Mouse (Mus musculus) heart, embryonic 12.5 days (tissue): ENCODE results near the gene Rap2a. TPM values are rescaled to one million over a fixed set of nuclear protein-coding genes. Genes with fewer than 3 reads are reported as not detected.

Experiments
- ATAC-seq: fragments of 200-750 bp; cut with Nextera tagmentation; 2 replicates; pipeline ENCODE4 v1.8.0; 2017; ENCODE audit warnings: moderate TSS enrichment, moderate library complexity; ENCODE audit not compliant: insufficient number of reproducible peaks, low FRiP score
- H3K27ac ChIP-seq: fragments of 300-500 bp; sonication (generic); 2 replicates; pipeline ENCODE4 v1.5.1; 2016; ENCODE audit warnings: mild to moderate bottlenecking, moderate library complexity; ENCODE audit not compliant: poor library complexity, severe bottlenecking
- H3K27me3 ChIP-seq: fragments of 300-500 bp; sonication (generic); replicated peaks from 2 replicates; pipeline ENCODE4 v1.6.1; 2016; ENCODE audit warnings: mild to moderate bottlenecking, moderate library complexity
- H3K36me3 ChIP-seq: fragments of 300-500 bp; sonication (generic); 2 replicates; pipeline ENCODE4 v1.6.1; 2016; ENCODE audit warnings: mild to moderate bottlenecking, moderate library complexity
- H3K4me1 ChIP-seq: fragments of 300-500 bp; sonication (generic); replicated peaks from 2 replicates; pipeline ENCODE4 v1.6.1; 2016; ENCODE audit warnings: mild to moderate bottlenecking
- H3K4me2 ChIP-seq: fragments of 300-500 bp; sonication (generic); 2 replicates; pipeline ENCODE4 v1.6.1; 2016; ENCODE audit warnings: mild to moderate bottlenecking, moderate library complexity
- H3K4me3 ChIP-seq: fragments of 300-500 bp; sonication (generic); 2 replicates; pipeline ENCODE4 v1.5.1; 2016; ENCODE audit warnings: mild to moderate bottlenecking
- H3K9ac ChIP-seq: fragments of 300-500 bp; sonication (generic); 2 replicates; pipeline ENCODE4 v1.6.1; 2016; ENCODE audit warnings: mild to moderate bottlenecking, moderate library complexity
- H3K9me3 ChIP-seq: fragments of 300-500 bp; sonication (generic); replicated peaks from 2 replicates; pipeline ENCODE4 v1.6.1; 2016; ENCODE audit warnings: mild to moderate bottlenecking, moderate library complexity
- WGBS: fragments of 180-500 bp; shearing (Covaris S2); methylation state at CpG from one replicate; pipeline ENCODE4 v1.1.7; 2016; 5-methylcytosine and 5-hydroxymethylcytosine counted together
- polyA plus RNA-seq: library from polyadenylated mRNA; unstranded; fragments of >200 nt; fragmentation: Nextera tagmentation; extraction: Ambion mirVana; gene quantifications from 2 replicates; pipeline ENCODE4 v1.2.1, GENCODE M21; 2016

Gene Rap2a
- polyA plus RNA-seq: 16.1 and 16.4 TPM in 2 replicates

DNA sequence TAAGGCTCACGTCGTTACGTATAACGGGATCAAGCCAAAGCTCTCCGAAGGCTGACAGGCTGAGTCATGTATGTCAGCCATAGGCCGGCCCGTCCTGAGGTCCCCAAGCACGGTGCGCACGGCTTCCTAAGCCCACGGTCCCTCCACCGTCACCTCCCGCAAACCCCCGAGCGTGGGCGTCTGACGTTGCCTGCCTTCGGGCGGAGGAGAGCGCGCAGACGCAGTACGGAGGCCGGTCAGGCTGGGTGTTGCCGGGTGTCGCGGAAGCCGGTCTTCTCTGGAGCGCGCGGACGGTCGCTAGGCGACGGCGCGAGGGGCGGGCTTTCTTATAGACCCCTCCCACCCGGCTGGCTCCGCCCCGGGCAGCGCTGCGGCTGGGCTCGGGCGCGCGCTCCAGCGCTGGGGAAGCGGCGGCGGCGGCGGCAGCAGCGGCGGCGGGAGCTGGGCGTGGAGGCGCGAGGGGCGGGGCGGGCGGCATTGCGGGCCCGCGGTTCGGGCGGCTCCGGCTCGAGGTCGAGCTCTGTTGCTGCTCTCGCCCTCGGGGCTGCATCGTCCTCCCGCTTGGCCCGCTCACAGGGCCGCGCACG lies at the start of gene Rap2a:
Rap2a (plus strand) TSS at position 463 of the 587 bp plus-strand sequence.
- H3K9me3 ChIP-seq: no peaks in the 10 kb centered on the region
- WGBS: under 1% methylated on average over 54 of the region's 78 CpGs
- H3K9ac ChIP-seq: peak within 1 kb of the TSS; percentile 87
- peak within 1 kb of the TSS; percentile 94 for H3K27ac ChIP-seq
- H3K36me3 ChIP-seq: peaks cover 12% of the 10 kb centered on the region
- peaks cover 10% of the 10 kb centered on the region; the same call in 1 of the 2 replicates for H3K4me1 ChIP-seq
- H3K4me3 ChIP-seq: peak within 1 kb of the TSS; percentile 76
- ATAC-seq: peak; percentile 92
- H3K4me2 ChIP-seq: peak within 1 kb of the TSS; percentile 84
- no peaks in the 10 kb centered on the region for H3K27me3 ChIP-seq

DNA sequence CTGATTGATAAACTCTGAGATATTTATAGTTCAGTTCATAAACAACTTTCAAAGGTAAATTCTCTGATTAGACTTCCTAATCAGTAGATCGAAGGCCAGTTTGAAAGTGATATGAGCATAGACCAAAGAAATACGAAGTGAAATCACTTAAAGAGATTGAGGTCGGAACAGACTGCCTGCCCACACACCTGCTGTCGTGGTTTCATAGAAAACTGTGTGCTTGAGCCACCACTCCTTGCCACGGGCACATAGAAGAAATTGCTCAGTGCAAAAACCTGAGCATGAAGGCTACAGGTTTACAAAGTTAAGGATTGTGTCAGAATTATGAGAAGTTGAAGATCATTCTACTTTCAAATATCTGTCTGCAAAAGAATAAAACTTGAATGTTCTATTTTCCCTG lies 49.7 kb upstream of the Rap2a start:
- no peaks in the 10 kb centered on the region for H3K4me1 ChIP-seq
- H3K27me3 ChIP-seq: no peaks in the 10 kb centered on the region
- no peak overlapping the region for H3K27ac ChIP-seq
- H3K4me3 ChIP-seq: no peak overlapping the region
- H3K9me3 ChIP-seq: peaks cover 11% of the 10 kb centered on the region
- H3K9ac ChIP-seq: no peak overlapping the region
- 88% methylated on average over 5 of the region's 5 CpGs for WGBS
- H3K4me2 ChIP-seq: no peak overlapping the region
- ATAC-seq: no peak
- peaks cover 47% of the 10 kb centered on the region for H3K36me3 ChIP-seq

DNA sequence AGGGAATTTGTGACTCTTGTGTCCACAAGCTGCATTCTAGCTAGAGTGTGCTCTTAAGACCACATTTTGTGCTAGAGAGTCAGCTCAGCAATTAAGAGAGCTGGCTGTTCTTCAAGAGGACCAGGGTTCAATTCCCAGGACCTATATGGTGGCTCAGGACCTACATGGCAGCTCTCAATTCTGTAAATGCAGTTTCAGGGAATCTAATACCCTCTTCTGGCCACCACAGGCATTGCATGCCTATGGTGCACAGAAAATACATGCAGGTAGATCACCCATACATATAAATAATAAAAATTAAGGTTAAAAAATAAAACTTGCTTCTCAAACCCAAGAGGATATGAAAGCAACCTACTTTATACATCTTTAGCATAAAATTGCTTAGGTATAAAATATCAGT lies 45.5 kb upstream of the Rap2a start:
- no peak overlapping the region for H3K4me2 ChIP-seq
- H3K9ac ChIP-seq: no peak overlapping the region
- H3K27me3 ChIP-seq: no peaks in the 10 kb centered on the region
- H3K4me1 ChIP-seq: no peaks in the 10 kb centered on the region
- ATAC-seq: no peak
- 0 out of 2 replicates have a peak, but pooled peaks cover 5% of the 10 kb centered on the region for H3K9me3 ChIP-seq
- H3K4me3 ChIP-seq: no peak overlapping the region
- peaks cover 37% of the 10 kb centered on the region for H3K36me3 ChIP-seq
- H3K27ac ChIP-seq: no peak overlapping the region

DNA sequence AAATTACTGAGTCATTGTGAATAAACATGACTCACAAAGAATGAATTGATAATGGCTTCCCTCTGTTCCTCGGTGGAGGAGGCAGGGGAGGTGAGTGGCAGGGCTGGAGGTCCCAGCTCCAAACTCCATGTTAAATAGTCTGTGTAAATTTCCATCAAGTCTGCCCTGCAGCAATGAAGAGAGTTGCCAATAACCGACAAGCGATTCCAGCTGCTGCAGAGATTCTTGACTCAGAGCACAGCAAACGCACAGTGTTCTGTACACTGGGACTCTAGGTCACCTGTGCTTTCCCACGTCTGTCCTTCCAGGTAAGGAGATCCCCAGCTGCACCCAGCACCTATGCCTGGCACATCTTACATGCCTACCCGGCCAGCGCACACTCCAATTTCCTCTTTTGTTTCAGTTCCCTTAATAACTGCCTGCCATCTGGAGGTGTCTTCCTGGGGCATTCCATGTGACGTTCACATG lies 44.3 kb upstream of the Rap2a start:
- Histone ChIP-seq H3K27me3 (no peaks in the 10 kb centered on the region), H3K36me3 (peaks cover 37% of the 10 kb centered on the region), H3K4me2 (no peak overlapping the region), H3K4me3 (no peak overlapping the region), H3K4me1 (no peaks in the 10 kb centered on the region), H3K27ac (no peak overlapping the region), H3K9me3 (0 out of 2 replicates have a peak, but pooled peaks cover 5% of the 10 kb centered on the region), H3K9ac (no peak overlapping the region)
- WGBS: 85% methylated on average over 8 of the region's 8 CpGs
- no peak for ATAC-seq

DNA sequence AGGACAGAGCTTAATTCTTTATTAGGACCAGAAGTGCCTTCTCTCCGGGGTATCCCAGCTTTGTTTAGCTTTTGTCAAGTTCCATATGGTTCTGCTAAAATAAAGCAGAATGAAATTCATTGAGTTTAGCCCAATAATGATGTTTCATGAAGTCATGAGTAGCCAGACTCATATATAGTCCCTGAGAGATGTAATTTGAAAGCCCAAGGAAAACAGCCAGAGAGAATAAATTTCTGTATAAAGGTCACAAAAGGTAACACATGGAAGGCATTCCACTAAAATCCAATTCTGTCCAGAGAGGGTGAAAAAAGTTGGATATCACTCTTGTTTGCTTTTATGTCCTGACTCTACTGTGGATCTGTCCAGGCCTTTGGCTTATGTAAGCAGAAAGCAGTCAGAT lies 43.4 kb upstream of the Rap2a start:
- Histone ChIP-seq H3K4me3 (no peak overlapping the region), H3K4me1 (no peaks in the 10 kb centered on the region), H3K36me3 (peaks cover 41% of the 10 kb centered on the region), H3K9ac (no peak overlapping the region), H3K4me2 (no peak overlapping the region), H3K27ac (no peak overlapping the region), H3K27me3 (no peaks in the 10 kb centered on the region), H3K9me3 (peaks cover 9% of the 10 kb centered on the region; the same call in 1 of the 2 replicates)
- 86% methylated on average over 1 of the region's 1 CpGs for WGBS
- ATAC-seq: no peak

DNA sequence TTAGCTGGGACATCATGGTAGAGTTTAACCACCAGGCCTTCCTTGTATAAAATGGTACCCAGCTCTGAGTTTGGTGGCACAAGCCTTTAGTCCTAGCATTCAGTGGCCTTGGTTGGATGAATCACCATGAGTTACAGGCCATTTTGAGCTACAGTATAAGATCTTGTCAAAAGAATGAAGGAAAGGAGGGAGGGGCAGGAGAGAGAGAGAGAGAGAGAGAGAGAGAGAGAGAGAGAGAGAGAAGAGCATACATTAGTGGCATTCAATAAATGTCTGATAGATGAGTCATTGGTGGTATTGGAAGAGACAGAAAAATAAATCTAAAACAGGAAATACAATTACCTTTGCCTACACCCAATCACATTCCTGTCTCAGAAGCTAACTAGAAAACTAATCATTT lies 37.5 kb upstream of the Rap2a start:
- no peaks in the 10 kb centered on the region for H3K27me3 ChIP-seq
- H3K9me3 ChIP-seq: peaks cover 14% of the 10 kb centered on the region; the same call in 1 of the 2 replicates
- no peak for ATAC-seq
- no peak overlapping the region for H3K4me3 ChIP-seq
- peaks cover 27% of the 10 kb centered on the region for H3K36me3 ChIP-seq
- no peaks in the 10 kb centered on the region for H3K4me1 ChIP-seq
- H3K9ac ChIP-seq: no peak overlapping the region
- no peak overlapping the region for H3K27ac ChIP-seq
- no peak overlapping the region for H3K4me2 ChIP-seq

DNA sequence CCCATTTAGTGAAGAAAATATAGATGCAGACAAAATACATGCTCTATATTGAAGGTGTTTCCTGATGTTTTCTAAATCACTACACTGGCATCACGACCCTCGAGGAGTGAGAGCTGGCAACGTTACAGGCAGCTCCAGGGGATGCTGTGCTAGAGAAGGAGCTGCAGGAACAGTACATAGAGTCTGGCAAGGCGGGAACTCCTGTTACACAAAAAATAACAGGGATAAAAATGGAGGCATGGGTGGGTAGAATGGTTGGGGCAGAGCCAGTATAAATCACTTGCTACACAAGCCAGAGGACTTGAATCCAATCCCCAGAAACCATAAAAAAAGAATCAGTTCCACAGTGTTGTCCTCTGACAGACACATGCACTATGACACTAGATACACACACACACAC lies 37.0 kb upstream of the Rap2a start:
- Histone ChIP-seq H3K9ac (no peak overlapping the region), H3K4me1 (no peaks in the 10 kb centered on the region), H3K36me3 (peaks cover 22% of the 10 kb centered on the region), H3K4me3 (no peak overlapping the region), H3K27ac (no peak overlapping the region), H3K9me3 (peaks cover 14% of the 10 kb centered on the region; the same call in 1 of the 2 replicates), H3K27me3 (no peaks in the 10 kb centered on the region), H3K4me2 (no peak overlapping the region)
- WGBS: 83% methylated on average over 4 of the region's 4 CpGs
- no peak for ATAC-seq

DNA sequence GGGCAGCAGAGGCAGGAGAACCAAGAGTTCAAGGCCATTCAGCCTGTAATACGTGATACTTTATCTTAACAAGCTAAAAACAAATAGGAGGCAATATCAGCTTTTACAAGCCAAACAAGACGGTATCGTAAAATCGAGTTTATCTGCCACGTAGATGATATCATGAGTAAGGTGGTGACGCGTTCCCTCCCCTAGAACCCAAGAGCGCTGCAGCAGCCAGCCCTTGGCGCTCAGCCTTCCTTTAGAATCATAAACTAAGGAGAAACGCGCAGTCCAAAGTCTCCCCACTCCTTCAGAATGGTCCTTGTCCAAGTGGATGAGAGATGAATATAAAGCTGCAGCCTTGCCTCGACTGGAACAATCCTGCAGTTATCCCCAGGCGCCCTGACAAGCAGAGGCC lies 36.4 kb upstream of the Rap2a start:
- Histone ChIP-seq H3K27ac (no peak overlapping the region), H3K36me3 (peaks cover 18% of the 10 kb centered on the region), H3K9me3 (peaks cover 14% of the 10 kb centered on the region; the same call in 1 of the 2 replicates), H3K9ac (no peak overlapping the region), H3K4me3 (no peak overlapping the region), H3K4me1 (no peaks in the 10 kb centered on the region), H3K27me3 (no peaks in the 10 kb centered on the region), H3K4me2 (no peak overlapping the region)
- WGBS: 81% methylated on average over 13 of the region's 13 CpGs
- no peak for ATAC-seq

DNA sequence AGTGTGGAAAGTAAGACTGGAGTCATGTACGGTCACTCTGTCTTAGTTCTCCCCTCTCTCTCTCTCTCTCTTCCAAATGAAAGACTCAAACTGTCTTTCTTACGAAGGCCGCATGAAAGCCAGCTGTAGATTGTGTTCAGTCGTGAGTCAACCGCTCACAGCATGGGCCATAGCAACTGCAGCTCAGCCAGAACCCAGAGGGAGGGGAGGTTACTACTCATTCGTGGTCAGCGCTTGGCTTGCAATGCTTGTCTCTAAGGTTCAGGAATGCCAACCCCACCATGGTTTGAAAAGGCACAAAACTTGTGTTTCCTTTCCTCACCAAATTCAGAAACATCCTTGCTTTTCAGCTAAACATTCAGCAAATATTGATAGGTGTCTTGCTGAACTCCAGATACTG lies 24.0 kb upstream of the Rap2a start:
- ATAC-seq: no peak
- 82% methylated on average over 7 of the region's 7 CpGs for WGBS
- Histone ChIP-seq H3K27me3 (no peaks in the 10 kb centered on the region), H3K4me1 (no peaks in the 10 kb centered on the region), H3K9me3 (peaks cover 22% of the 10 kb centered on the region), H3K4me3 (no peak overlapping the region), H3K36me3 (no peaks in the 10 kb centered on the region), H3K4me2 (no peak overlapping the region), H3K27ac (no peak overlapping the region), H3K9ac (no peak overlapping the region)

DNA sequence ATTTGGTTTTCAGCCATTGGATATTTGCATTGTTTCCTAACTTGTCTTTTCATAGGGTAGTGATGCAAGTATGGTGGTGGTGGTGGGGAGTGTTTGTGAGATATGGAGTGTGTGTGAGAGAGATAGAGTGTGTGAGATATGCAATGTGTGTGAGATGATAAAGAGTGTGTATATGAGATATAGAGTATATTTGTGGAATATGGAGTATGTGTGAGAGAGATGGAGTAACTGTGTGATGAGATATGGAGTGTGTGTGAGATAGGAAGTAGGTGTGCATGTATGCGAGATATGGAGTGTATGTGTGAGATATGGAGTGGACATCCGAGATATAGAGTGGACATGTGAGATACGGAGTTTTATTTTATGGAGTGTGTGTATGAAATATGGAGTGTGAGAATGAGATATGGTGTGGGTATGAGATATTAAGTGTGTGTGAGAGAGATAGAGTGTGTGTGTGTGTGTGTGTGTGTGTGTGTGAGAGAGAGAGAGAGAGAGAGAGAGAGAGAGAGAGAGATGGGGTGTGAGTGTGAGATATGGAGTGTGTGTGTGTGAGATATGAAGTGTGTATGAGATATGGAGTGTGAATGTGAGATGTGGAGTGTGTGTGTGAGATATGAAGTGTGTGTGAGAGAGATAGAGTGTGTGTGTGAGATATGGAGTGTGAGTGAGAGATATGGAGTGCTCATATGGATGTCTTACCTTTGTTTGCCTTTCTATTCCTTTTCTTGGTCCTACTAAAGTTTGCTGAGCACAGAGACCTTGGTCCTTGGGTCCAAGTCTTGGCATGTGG lies 14.1 kb upstream of the Rap2a start:
- Histone ChIP-seq H3K27me3 (no peaks in the 10 kb centered on the region), H3K9me3 (no peaks in the 10 kb centered on the region), H3K9ac (no peak overlapping the region), H3K4me2 (no peak overlapping the region), H3K27ac (no peak overlapping the region), H3K4me3 (no peak overlapping the region), H3K4me1 (no peaks in the 10 kb centered on the region), H3K36me3 (no peaks in the 10 kb centered on the region)
- no peak for ATAC-seq
- WGBS: 75% methylated on average over 3 of the region's 3 CpGs

DNA sequence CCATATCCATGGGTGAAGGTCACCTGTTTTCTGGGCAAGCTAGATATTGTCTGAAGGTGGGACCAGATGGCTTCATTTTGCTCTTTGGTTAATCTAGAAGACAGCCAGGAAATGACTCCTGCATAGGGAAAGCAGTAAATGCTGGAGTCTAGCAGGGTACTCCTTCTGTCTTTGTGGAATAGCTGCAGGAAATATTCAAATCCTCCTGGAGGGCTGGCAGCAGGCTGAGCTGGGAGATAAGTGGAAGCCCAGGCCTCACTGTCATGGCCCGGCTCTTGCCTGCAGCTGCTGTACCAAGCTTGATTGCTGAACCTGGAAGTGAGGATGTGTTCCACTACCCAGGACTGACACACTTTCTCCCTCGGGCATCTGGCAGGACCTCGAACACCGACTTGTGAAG lies 11.4 kb upstream of the Rap2a start:
- H3K4me2 ChIP-seq: no peak overlapping the region
- H3K4me1 ChIP-seq: no peaks in the 10 kb centered on the region
- no peak overlapping the region for H3K4me3 ChIP-seq
- H3K36me3 ChIP-seq: no peaks in the 10 kb centered on the region
- ATAC-seq: no peak
- no peaks in the 10 kb centered on the region for H3K27me3 ChIP-seq
- H3K9ac ChIP-seq: no peak overlapping the region
- H3K27ac ChIP-seq: no peak overlapping the region
- H3K9me3 ChIP-seq: no peaks in the 10 kb centered on the region
- WGBS: 61% methylated on average over 4 of the region's 4 CpGs
